Mouse (Mus musculus) spleen, adult 2 months (tissue): ENCODE data around the gene Emp3.

Experiments used
- CTCF ChIP-seq: fragments of 200-500 bp; IDR thresholded peaks from 2 replicates; pipeline ENCODE4 v1.5.1; 2011; ENCODE audit warnings: mild to moderate bottlenecking, inconsistent platforms; ENCODE audit not compliant: insufficient read depth, insufficient read length, insufficient replicate concordance; ENCODE audit errors: extremely low read depth
- POLR2A ChIP-seq: fragments of 200-500 bp; IDR thresholded peaks from 2 replicates; pipeline ENCODE4 v1.6.1; 2011; ENCODE audit warnings: low read depth, low read length, inconsistent platforms

GRCm38 (mm10) chr7:45897258-45897757, 23.9 kb downstream of the Emp3 start:
- no peak for TF ChIP-seq CTCF
- TF ChIP-seq POLR2A: no peak
